Mouse (Mus musculus): ENCODE data around the gene AY074887. TPM values are rescaled to one million over a fixed set of nuclear protein-coding genes. Genes with fewer than 3 reads are reported as not detected.

The AY074887 gene
- polyA plus RNA-seq, 1 experiment from 2014 or later: 1.3 TPM

GRCm38 (mm10) chr9:54946256-54946655, 4.5 kb downstream of the AY074887 start:
- no peaks in the 10 kb centered on the region for H3K9me3 ChIP-seq (replicated peaks)
- DNase-seq (ENCODE audit: low spot score): no peak
- no peaks in the 10 kb centered on the region for H3K36me3 ChIP-seq
- H3K4me3 ChIP-seq: no peak overlapping the region
- H3K27ac ChIP-seq (replicated peaks): no peak overlapping the region
- peaks cover 10% of the 10 kb centered on the region for H3K4me1 ChIP-seq
- H3K27me3 ChIP-seq (ENCODE audit: low read depth, poor library complexity, severe bottlenecking): no peaks in the 10 kb centered on the region
- WGBS: 88% methylated on average over 16 of the region's 16 CpGs

- DNase-seq (ENCODE audit: low spot score): no peak
- no peaks in the 10 kb centered on the region for H3K36me3 ChIP-seq
- H3K27me3 ChIP-seq (ENCODE audit: low read depth, poor library complexity, severe bottlenecking): no peaks in the 10 kb centered on the region
- 82% methylated on average over 2 of the region's 2 CpGs for WGBS
- no peaks in the 10 kb centered on the region for H3K4me1 ChIP-seq
- no peaks in the 10 kb centered on the region for H3K9me3 ChIP-seq (replicated peaks)
- H3K4me3 ChIP-seq: no peak overlapping the region
- no peak overlapping the region for H3K27ac ChIP-seq (replicated peaks)
These were observed 6.3 kb downstream of the AY074887 start for GRCm38 (mm10) chr9:54944467-54944866.

DNA sequence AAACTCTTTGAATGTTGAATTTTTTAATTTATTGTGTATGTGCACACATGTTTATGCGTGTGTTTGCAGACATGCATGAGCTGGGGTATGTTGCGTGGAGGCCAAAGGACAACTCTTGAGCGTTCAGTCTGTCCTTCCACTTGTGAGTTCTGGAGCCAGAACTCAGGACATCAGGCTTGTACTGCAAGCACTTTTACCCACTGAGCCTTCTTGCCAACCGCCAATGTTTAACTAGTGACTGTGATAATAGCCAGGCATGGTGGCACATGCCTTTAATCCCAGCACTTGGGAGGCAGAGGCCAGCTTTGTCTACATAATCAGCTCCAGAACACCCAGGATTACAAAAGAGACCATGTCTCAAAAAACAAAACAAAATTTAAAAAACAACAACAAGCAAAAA, 8.7 kb downstream of the AY074887 start:
- no peaks in the 10 kb centered on the region for H3K4me1 ChIP-seq
- 0 out of 2 replicates have a peak, but pooled peaks cover 6% of the 10 kb centered on the region for H3K36me3 ChIP-seq
- no peak overlapping the region for H3K27ac ChIP-seq (replicated peaks)
- 95% methylated on average over 4 of the region's 4 CpGs for WGBS
- H3K4me3 ChIP-seq: no peak overlapping the region
- H3K9me3 ChIP-seq (replicated peaks): no peaks in the 10 kb centered on the region
- no peak for DNase-seq (ENCODE audit: low spot score)
- H3K27me3 ChIP-seq (ENCODE audit: low read depth, poor library complexity, severe bottlenecking): no peaks in the 10 kb centered on the region

DNA sequence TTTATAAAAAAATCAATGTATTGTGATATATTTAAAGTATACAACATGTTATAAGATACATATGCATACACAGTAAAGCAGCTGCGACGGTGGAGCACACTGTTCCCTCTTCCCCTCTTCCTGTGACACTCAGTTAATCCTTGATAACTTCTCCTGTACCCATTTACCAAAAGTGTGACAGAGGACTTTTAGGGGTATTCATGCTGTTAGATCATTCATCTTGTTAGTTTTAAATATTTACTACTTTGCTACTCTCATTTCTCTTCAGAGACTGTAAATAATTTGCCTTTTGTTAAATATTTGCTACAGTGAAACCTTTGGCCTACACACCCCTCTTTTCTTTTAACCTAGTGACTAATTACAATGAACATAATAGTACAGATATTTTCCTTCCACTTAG, 18.4 kb downstream of the AY074887 start:
- WGBS: 72% methylated on average over 2 of the region's 2 CpGs
- H3K9me3 ChIP-seq (replicated peaks): no peaks in the 10 kb centered on the region

GRCm38 (mm10) chr9:54931765-54932164, 19.0 kb downstream of the AY074887 start:
- WGBS: 0% methylated on average over 1 of the region's 1 CpGs
- H3K36me3 ChIP-seq: no peaks in the 10 kb centered on the region
- DNase-seq (ENCODE audit: low spot score): no peak
- H3K27ac ChIP-seq (replicated peaks): no peak overlapping the region
- no peaks in the 10 kb centered on the region for H3K4me1 ChIP-seq
- no peaks in the 10 kb centered on the region for H3K9me3 ChIP-seq (replicated peaks)
- H3K4me3 ChIP-seq: no peak overlapping the region
- H3K27me3 ChIP-seq (ENCODE audit: low read depth, poor library complexity, severe bottlenecking): no peaks in the 10 kb centered on the region

More for the DNA sequence above, 18.4 kb downstream of the AY074887 start:
- no peaks in the 10 kb centered on the region for H3K4me1 ChIP-seq
- H3K27me3 ChIP-seq (ENCODE audit: low read depth, poor library complexity, severe bottlenecking): no peaks in the 10 kb centered on the region
- DNase-seq (ENCODE audit: low spot score): no peak
- H3K36me3 ChIP-seq: no peaks in the 10 kb centered on the region
- H3K27ac ChIP-seq (replicated peaks): no peak overlapping the region
- H3K4me3 ChIP-seq: no peak overlapping the region

DNA sequence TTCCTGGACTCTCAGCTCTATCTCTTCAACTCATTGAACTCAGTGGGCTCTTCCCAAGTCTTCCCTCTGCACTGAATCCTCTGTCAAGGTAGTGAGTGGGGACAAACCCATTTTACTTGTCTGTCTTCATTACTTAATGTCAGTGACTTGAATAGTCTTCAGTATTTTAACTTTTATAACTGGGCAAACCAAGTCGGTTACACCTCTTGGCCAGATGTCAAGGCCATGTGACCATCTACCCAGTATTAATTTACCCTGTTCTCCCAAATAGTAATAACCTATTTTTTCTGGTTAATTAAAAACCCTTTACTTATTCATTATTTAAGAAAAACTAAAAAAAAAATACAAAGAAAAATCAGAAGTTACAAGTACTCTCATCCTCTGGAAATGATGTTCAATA, 20.1 kb downstream of the AY074887 start:
- Histone ChIP-seq H3K27me3 (ENCODE audit: low read depth, poor library complexity, severe bottlenecking) (no peaks in the 10 kb centered on the region), H3K27ac (replicated peaks) (no peak overlapping the region), H3K4me1 (no peaks in the 10 kb centered on the region), H3K9me3 (replicated peaks) (no peaks in the 10 kb centered on the region), H3K4me3 (no peak overlapping the region), H3K36me3 (no peaks in the 10 kb centered on the region)
- WGBS: 87% methylated on average over 1 of the region's 1 CpGs
- DNase-seq (ENCODE audit: low spot score): no peak

GRCm38 (mm10) chr9:54919946-54920345, 30.9 kb downstream of the AY074887 start:
- no peak for DNase-seq (ENCODE audit: low spot score)
- no peak overlapping the region for H3K4me3 ChIP-seq
- peaks cover 9% of the 10 kb centered on the region for H3K4me1 ChIP-seq
- WGBS: 61% methylated on average over 4 of the region's 4 CpGs
- H3K27me3 ChIP-seq (ENCODE audit: low read depth, poor library complexity, severe bottlenecking): no peaks in the 10 kb centered on the region
- peaks cover 6% of the 10 kb centered on the region; the same call in 1 of the 2 replicates for H3K9me3 ChIP-seq (replicated peaks)
- H3K36me3 ChIP-seq: peaks cover 10% of the 10 kb centered on the region
- no peak overlapping the region for H3K27ac ChIP-seq (replicated peaks)

DNA sequence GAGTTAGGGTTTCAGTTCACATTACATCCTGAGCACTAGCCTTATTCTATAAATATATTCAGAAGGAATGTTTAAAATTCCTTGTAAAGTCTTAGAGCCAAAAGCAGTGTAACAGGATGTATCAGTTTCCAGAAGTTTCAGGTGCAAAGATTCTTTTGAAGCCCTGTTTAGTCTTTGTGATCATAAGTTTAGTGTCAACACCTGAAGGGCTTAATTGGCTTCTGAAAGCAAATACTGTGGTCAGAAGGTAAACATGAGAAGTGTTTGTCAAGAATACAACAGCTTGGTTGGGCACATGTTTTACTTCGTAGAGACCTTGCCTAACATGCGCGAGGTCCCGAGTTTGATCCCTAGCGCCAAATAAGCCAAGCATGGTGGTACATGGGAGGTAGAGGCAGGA, 32.0 kb downstream of the AY074887 start:
- no peak for DNase-seq (ENCODE audit: low spot score)
- Histone ChIP-seq H3K36me3 (peaks cover 10% of the 10 kb centered on the region), H3K9me3 (replicated peaks) (peaks cover 6% of the 10 kb centered on the region; the same call in 1 of the 2 replicates), H3K4me1 (peaks cover 9% of the 10 kb centered on the region), H3K4me3 (no peak overlapping the region), H3K27ac (replicated peaks) (no peak overlapping the region), H3K27me3 (ENCODE audit: low read depth, poor library complexity, severe bottlenecking) (no peaks in the 10 kb centered on the region)
- WGBS: 94% methylated on average over 5 of the region's 5 CpGs

GRCm38 (mm10) chr9:54918191-54918590, 32.6 kb downstream of the AY074887 start:
- peak overlapping the region; percentile 78 for H3K4me3 ChIP-seq

GRCm38 (mm10) chr9:54917010-54917677, 33.7 kb downstream of the AY074887 start, which contains the start of gene Hykk:
Gene Hykk, plus strand, starts transcription at chr9:54917283.
- Histone ChIP-seq H3K27ac (replicated peaks) (peak within 1 kb of the TSS; percentile 83), H3K9me3 (replicated peaks) (no peaks in the 10 kb centered on the region; the same call in 1 of the 2 replicates), H3K36me3 (peaks cover 6% of the 10 kb centered on the region), H3K4me1 (peaks cover 9% of the 10 kb centered on the region), H3K4me3 (peak within 1 kb of the TSS; percentile 78), H3K27me3 (ENCODE audit: low read depth, poor library complexity, severe bottlenecking) (no peaks in the 10 kb centered on the region)
- DNase-seq (ENCODE audit: low spot score): peak; percentile 92
- WGBS: under 1% methylated on average over 34 of the region's 34 CpGs

More at GRCm38 (mm10) chr9:54918191-54918590, 32.6 kb downstream of the AY074887 start:
- peaks cover 6% of the 10 kb centered on the region; the same call in 1 of the 2 replicates for H3K9me3 ChIP-seq (replicated peaks)
- H3K27ac ChIP-seq (replicated peaks): no peak overlapping the region
- H3K4me1 ChIP-seq: peaks cover 9% of the 10 kb centered on the region
- no peaks in the 10 kb centered on the region for H3K27me3 ChIP-seq (ENCODE audit: low read depth, poor library complexity, severe bottlenecking)
- peaks cover 10% of the 10 kb centered on the region for H3K36me3 ChIP-seq
- 87% methylated on average over 2 of the region's 2 CpGs for WGBS
- DNase-seq (ENCODE audit: low spot score): no peak

DNA sequence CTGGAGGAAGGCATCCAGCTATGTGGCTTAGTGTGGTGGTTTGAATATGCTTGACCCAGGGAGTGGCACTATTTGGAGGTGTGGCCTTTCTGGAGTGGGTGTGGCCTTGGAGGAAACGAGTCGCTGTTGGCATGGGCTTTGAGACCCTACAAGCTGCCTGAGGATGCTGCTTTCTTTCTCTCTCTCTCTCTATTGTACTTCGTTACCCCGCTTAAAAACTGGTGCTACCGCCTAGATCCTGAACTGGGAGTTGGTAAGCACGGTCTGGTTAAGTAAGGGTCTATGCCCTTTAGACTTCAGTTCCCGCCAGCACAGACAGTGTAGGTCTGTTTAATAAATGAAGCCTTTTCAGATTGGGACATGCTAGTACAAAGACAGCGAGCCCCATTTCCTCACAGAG, 34.4 kb downstream of the AY074887 start:
- Histone ChIP-seq H3K27ac (replicated peaks) (no peak overlapping the region), H3K36me3 (peaks cover 12% of the 10 kb centered on the region), H3K9me3 (replicated peaks) (no peaks in the 10 kb centered on the region; the same call in 1 of the 2 replicates), H3K4me1 (peaks cover 9% of the 10 kb centered on the region), H3K4me3 (peak overlapping the region; percentile 78), H3K27me3 (ENCODE audit: low read depth, poor library complexity, severe bottlenecking) (no peaks in the 10 kb centered on the region)
- 72% methylated on average over 8 of the region's 8 CpGs for WGBS
- DNase-seq (ENCODE audit: low spot score): no peak

- no peak overlapping the region for H3K27ac ChIP-seq (replicated peaks)
- WGBS: 73% methylated on average over 7 of the region's 7 CpGs
- no peak for DNase-seq (ENCODE audit: low spot score)
- H3K9me3 ChIP-seq (replicated peaks): no peaks in the 10 kb centered on the region; the same call in 1 of the 2 replicates
- peaks cover 20% of the 10 kb centered on the region for H3K36me3 ChIP-seq
- no peak overlapping the region for H3K4me3 ChIP-seq
- H3K27me3 ChIP-seq (ENCODE audit: low read depth, poor library complexity, severe bottlenecking): no peaks in the 10 kb centered on the region
- peaks cover 9% of the 10 kb centered on the region for H3K4me1 ChIP-seq
These were observed 35.2 kb downstream of the AY074887 start for GRCm38 (mm10) chr9:54915576-54915975.

DNA sequence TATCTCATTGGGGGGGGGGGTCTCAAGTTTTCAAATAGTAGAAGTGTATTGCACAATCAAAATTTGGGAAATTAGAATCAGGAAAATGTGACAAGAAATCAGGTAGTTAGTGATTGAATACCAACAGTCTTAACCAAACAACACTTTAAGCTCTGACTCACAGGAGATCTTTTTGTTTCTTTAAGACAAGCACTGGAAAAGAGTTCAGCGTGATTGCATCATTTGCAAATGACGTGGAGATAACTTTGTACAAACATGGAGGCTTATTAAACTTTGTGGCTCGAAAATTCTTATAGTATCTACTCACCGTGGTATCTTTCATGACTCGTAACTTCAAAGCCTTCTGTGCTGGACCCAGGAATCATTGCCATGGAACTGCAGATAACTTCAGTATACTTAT, 41.4 kb downstream of the AY074887 start:
- Histone ChIP-seq H3K9me3 (replicated peaks) (no peaks in the 10 kb centered on the region), H3K4me1 (no peaks in the 10 kb centered on the region), H3K4me3 (no peak overlapping the region), H3K36me3 (peaks cover 80% of the 10 kb centered on the region), H3K27ac (replicated peaks) (no peak overlapping the region), H3K27me3 (ENCODE audit: low read depth, poor library complexity, severe bottlenecking) (no peaks in the 10 kb centered on the region)
- DNase-seq (ENCODE audit: low spot score): no peak
- 94% methylated on average over 5 of the region's 5 CpGs for WGBS

Measured in midbrain, embryonic 10.5 days (tissue).